Mouse (Mus musculus): ENCODE measurements around the gene Dffa. TPM values are rescaled to one million over a fixed set of nuclear protein-coding genes. Genes with fewer than 3 reads are reported as not detected.

The Dffa gene
- polyA plus RNA-seq, 1 experiment, result 3.8 TPM

DNA sequence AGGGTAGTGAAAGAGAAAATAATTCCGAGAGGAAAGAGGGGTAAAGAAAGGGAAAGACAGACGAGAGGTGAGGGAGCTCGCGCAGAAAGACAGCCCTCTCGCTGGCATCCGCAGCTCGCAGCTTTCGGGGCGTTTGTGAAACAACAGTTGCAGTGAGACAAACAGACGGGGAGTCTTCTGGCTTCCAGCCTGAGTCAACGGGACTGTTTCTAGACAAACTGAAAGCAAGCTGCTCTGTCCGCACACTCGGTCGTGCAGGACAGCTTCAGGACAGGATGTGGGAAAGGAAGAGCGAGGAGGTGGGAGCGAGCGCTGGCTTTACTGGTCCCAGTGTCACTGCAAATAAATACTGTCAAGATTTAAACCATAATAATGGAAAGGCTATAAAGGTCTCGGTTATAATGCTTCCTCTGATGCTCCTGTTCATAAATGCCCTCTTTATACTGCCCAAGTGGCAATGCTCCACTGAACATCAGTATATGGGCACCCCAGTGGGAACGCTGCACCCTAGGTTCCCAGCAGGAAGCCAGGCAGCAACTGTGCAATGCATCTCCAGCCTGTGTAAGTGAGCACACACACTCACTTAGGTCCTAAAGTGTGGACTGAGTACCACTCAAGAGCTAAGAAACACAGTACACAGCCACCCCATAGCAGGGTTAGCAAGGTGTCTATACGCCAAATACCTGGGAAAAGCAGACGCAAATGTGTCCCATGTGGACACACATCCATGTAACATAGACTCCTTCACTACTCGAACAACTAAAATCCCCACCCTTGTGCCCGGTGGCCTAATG, 39.7 kb upstream of the Dffa start:
- Histone ChIP-seq H3K36me3 (replicated peaks; ENCODE audit: low read length) (peaks cover 33% of the 10 kb centered on the region), H3K4me3 (replicated peaks) (no peak overlapping the region), H3K4me1 (peaks cover 8% of the 10 kb centered on the region), H3K27me3 (replicated peaks) (no peaks in the 10 kb centered on the region), H3K9me3 (no peaks in the 10 kb centered on the region)
- no peak for TF ChIP-seq FLI1 (IDR thresholded peaks at IDR 0.05; ENCODE audit: low read length)
- no peak for TF ChIP-seq GATA1 (IDR thresholded peaks at IDR 0.05; ENCODE audit: borderline replicate concordance, low read length)

DNA sequence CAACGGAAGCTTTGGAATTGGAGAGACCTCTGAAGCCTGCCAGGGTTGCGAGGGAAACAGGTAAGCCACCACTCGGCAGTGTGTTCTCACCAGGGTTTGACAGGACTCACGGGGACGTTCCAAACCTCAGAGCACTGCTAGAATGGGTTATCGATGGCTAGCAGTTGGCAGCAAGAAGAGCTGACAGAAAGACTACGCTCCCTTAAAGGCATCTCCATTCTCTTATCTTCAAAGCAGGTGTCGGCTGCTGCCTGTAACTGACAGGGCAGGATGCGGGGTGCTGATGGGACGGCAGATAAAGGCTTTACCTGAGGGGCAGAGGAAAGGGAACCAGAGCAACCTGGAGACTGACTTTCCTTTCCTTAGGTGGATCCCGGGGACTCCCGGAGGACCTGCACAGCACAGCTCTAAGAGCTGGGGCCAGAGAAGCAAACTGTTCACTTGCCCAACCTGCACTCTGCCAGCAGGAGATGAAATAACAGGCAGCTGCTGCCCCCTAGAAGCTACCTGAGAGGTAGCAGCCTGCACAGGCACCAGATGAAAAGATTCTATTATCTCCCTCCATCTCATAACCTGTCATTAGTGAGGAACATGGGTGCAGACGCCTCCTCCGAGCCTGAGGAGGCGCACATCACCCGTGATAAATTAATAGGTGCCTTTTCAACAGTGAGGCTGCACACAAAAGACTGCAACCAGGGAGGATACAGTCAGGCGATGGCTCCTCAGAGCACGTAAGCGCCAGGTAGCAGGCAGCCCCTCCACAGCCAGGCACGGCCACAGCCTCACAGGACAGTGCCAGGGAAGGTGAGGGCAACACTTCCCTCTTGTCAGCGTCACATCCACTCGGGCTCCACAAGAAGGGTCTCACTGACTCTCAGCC, 37.0 kb upstream of the Dffa start:
- no peaks in the 10 kb centered on the region for H3K27me3 ChIP-seq (replicated peaks)
- H3K4me1 ChIP-seq, result peaks cover 18% of the 10 kb centered on the region
- H3K36me3 ChIP-seq (replicated peaks; ENCODE audit: low read length), result peaks cover 49% of the 10 kb centered on the region
- TF ChIP-seq GATA1 (IDR thresholded peaks at IDR 0.05; ENCODE audit: borderline replicate concordance, low read length), result no peak
- no peak overlapping the region for H3K4me3 ChIP-seq (replicated peaks)
- H3K9me3 ChIP-seq, result peaks cover 1% of the 10 kb centered on the region

DNA sequence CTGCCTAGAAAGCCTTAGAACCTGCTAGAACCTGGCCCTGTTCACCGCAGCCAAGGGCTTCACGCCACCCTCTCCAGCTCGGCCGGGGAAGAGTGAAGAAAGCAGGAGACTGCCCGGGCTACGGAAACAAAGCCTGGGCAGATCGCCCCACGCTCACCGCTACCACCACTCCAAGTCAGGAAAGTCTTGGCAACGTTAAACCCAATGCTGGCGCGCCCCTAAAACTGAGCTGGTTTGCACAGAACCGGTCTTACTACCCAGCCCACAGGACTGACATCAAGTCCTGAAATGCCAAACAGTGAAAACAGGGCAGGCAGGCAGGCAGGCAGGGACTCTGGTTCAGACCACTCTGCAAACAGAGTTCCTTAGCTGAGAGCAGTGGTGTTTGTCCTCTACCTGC, 28.9 kb upstream of the Dffa start:
- peaks cover 46% of the 10 kb centered on the region for H3K4me1 ChIP-seq
- TF ChIP-seq FLI1 (IDR thresholded peaks at IDR 0.05; ENCODE audit: low read length) (no peak), GATA1 (IDR thresholded peaks at IDR 0.05; ENCODE audit: borderline replicate concordance, low read length) (no peak)
- peaks cover 46% of the 10 kb centered on the region for H3K36me3 ChIP-seq (replicated peaks; ENCODE audit: low read length)
- peaks cover 3% of the 10 kb centered on the region for H3K9me3 ChIP-seq
- H3K4me3 ChIP-seq (replicated peaks), result no peak overlapping the region
- H3K27me3 ChIP-seq (replicated peaks), result no peaks in the 10 kb centered on the region

DNA sequence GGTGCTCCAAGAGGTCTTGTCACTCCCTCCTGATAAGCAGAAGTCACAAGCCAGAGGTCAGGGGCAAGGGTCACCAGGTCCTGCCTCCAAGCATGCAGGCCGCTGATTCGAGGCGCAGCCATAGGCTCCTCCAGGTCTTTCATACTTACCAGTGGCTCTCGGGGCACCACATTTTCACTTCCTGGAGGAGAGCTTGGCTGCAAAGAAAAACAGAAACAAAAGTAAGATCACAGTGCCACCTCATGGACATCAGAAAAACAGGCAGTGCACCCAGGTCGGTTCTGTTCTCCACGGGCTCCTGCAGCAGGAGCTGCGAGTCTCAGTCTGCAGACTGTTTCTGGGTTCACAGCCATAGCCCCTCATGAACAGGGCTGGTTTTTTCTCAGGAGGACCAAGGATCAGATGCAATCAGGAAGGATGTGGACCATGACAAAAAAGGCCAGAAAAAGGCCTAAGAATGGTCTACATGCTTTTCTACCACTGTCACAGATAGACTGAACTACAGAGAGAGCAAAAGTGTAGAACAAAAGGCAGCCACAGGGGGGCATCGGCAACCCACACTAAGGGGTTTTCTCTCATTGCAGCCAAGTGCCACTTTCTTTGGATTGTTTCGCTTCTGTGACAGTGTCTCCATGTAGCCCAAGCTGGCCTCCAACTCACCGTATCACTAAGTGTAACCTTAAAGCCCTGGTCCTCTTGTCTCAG, 27.9 kb upstream of the Dffa start:
- Histone ChIP-seq H3K27me3 (replicated peaks) (no peaks in the 10 kb centered on the region), H3K9me3 (peaks cover 3% of the 10 kb centered on the region), H3K36me3 (replicated peaks; ENCODE audit: low read length) (peaks cover 42% of the 10 kb centered on the region), H3K4me1 (peaks cover 36% of the 10 kb centered on the region), H3K4me3 (replicated peaks) (peak overlapping the region; percentile 78)
- TF ChIP-seq FLI1 (IDR thresholded peaks at IDR 0.05; ENCODE audit: low read length) (no peak), GATA1 (IDR thresholded peaks at IDR 0.05; ENCODE audit: borderline replicate concordance, low read length) (no peak)

DNA sequence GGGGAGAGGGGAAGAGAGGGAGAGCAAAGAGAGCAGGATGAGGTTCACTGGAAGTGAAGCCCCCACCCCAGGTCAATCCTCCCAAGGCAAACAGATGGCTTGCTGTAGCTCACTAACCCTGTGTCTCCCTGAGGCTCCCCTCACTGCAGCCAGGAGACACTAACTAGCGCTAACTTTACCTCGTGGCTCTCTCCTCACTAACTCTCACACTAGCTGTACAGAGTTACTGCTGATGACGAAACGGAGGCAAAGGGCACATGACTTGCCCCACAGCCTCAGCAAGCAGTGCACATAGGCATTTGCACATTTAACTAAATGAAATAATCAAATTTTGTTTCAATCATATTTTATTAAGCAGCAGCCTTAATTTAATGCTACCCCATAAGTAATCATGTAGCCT, 25.7 kb upstream of the Dffa start:
- TF ChIP-seq FLI1 (IDR thresholded peaks at IDR 0.05; ENCODE audit: low read length) (no peak), GATA1 (IDR thresholded peaks at IDR 0.05; ENCODE audit: borderline replicate concordance, low read length) (no peak)
- Histone ChIP-seq H3K27me3 (replicated peaks) (no peaks in the 10 kb centered on the region), H3K36me3 (replicated peaks; ENCODE audit: low read length) (peaks cover 24% of the 10 kb centered on the region), H3K9me3 (no peaks in the 10 kb centered on the region), H3K4me1 (peaks cover 37% of the 10 kb centered on the region), H3K4me3 (replicated peaks) (no peak overlapping the region)

DNA sequence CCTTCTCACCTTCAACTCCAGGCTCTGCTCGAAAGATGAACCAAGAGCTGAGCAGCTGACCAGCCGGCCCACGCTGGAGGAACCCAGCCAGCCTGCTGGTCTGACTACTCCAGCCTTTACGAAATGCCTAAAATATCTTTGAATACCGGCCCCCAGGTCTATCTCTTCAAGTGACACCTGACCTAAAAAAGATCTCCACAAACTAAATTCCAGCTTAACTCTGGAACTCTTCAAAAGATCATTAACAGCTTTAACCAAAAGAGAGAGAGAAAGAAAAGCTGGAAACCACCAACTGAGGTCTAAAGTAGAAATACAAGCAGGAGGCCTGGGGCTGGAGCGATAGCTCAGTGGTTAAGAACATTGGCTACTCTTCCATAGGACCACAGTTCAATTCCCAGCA, 24.3 kb upstream of the Dffa start:
- Histone ChIP-seq H3K9me3 (no peaks in the 10 kb centered on the region), H3K4me1 (peaks cover 37% of the 10 kb centered on the region), H3K4me3 (replicated peaks) (no peak overlapping the region), H3K27me3 (replicated peaks) (no peaks in the 10 kb centered on the region), H3K36me3 (replicated peaks; ENCODE audit: low read length) (peaks cover 19% of the 10 kb centered on the region)
- TF ChIP-seq GATA1 (IDR thresholded peaks at IDR 0.05; ENCODE audit: borderline replicate concordance, low read length) (no peak), FLI1 (IDR thresholded peaks at IDR 0.05; ENCODE audit: low read length) (no peak)

DNA sequence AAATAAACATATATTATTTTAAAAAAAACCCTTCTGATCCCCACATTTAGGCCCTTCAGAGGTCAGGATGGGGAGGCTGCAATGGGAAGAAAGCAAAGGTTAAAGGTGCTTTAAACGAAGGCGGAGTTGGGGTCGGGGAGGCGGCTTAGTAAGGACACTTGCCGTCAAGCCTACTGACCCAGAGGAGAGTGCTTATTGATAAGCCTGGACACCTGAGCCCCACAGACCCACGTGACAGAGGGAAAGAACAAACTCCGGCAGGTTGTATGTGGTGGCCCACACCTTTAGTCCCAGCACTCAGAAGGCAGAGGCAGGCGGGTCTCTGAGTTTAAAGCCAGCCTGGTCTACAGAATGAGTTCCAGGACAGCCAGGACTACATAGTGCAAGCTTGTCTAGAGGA, 23.8 kb upstream of the Dffa start:
- H3K4me1 ChIP-seq, result peaks cover 37% of the 10 kb centered on the region
- H3K36me3 ChIP-seq (replicated peaks; ENCODE audit: low read length), result peaks cover 17% of the 10 kb centered on the region
- no peak for TF ChIP-seq GATA1 (IDR thresholded peaks at IDR 0.05; ENCODE audit: borderline replicate concordance, low read length)
- TF ChIP-seq FLI1 (IDR thresholded peaks at IDR 0.05; ENCODE audit: low read length), result no peak
- no peaks in the 10 kb centered on the region for H3K27me3 ChIP-seq (replicated peaks)
- no peak overlapping the region for H3K4me3 ChIP-seq (replicated peaks)
- no peaks in the 10 kb centered on the region for H3K9me3 ChIP-seq

DNA sequence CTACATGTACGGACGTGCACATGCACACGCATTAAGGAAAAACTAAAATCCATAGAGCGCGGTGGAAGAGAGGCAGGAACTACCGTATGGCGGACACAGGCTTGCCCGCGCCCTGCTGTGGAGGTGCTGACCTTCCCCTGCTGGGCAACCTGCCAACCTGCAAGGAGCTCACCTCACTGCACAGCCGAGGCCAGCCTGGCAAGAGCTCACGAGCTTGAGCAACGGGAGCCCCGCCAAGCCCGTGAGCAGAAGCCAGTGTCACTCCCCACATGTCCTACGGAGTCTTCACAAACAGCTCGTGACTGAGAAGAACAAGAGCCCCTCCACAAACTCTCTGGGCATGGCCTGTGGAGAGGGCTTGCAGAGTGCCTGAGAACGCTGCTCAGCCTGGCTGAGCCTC, 22.4 kb upstream of the Dffa start:
- peaks cover 9% of the 10 kb centered on the region for H3K36me3 ChIP-seq (replicated peaks; ENCODE audit: low read length)
- no peak for TF ChIP-seq GATA1 (IDR thresholded peaks at IDR 0.05; ENCODE audit: borderline replicate concordance, low read length)
- no peak for TF ChIP-seq FLI1 (IDR thresholded peaks at IDR 0.05; ENCODE audit: low read length)
- H3K9me3 ChIP-seq, result no peaks in the 10 kb centered on the region

DNA sequence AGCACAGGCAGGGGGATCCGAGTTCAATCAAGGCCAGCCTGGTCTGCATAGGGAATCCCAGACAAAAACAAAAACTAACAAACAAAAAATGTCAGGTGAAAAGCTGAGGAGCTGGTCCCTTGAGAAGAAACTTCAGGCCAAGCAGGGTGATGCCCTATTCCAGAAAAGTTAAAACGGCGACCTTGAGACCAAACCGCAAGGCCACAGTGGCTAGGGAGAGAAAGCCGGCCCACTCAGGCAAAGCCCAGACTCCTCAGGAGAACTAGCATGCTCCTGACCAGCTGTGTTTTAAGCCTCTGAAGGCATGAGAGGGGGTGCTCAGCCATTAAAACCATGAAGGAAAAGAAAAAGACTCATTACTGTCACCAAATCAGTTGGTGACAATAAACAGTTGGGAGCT, 18.6 kb upstream of the Dffa start:
- TF ChIP-seq GATA1 (IDR thresholded peaks at IDR 0.05; ENCODE audit: borderline replicate concordance, low read length) (no peak), FLI1 (IDR thresholded peaks at IDR 0.05; ENCODE audit: low read length) (no peak)
- H3K36me3 ChIP-seq (replicated peaks; ENCODE audit: low read length), result peaks cover 9% of the 10 kb centered on the region
- no peak overlapping the region for H3K4me3 ChIP-seq (replicated peaks)
- peaks cover 14% of the 10 kb centered on the region for H3K4me1 ChIP-seq
- no peaks in the 10 kb centered on the region for H3K27me3 ChIP-seq (replicated peaks)
- H3K9me3 ChIP-seq, result no peaks in the 10 kb centered on the region

More for the DNA sequence above, 22.4 kb upstream of the Dffa start:
- Histone ChIP-seq H3K4me3 (replicated peaks) (no peak overlapping the region), H3K4me1 (peaks cover 24% of the 10 kb centered on the region), H3K27me3 (replicated peaks) (no peaks in the 10 kb centered on the region)
